Mouse (Mus musculus) forebrain, embryonic 12.5 days (tissue): ENCODE data around the gene Pigt. TPM values are rescaled to one million over a fixed set of nuclear protein-coding genes. Genes with fewer than 3 reads are reported as not detected.

Source experiments
- ATAC-seq: fragments of 200-750 bp; cut with Nextera tagmentation; 2 replicates; pipeline ENCODE4 v1.8.0; 2017; ENCODE audit warnings: moderate TSS enrichment; ENCODE audit not compliant: low FRiP score
- H3K27ac ChIP-seq: fragments of 300-500 bp; sonication (generic); 2 replicates; pipeline ENCODE4 v1.5.1; 2016; ENCODE audit warnings: mild to moderate bottlenecking
- H3K27me3 ChIP-seq: fragments of 300-500 bp; sonication (generic); 2 replicates; pipeline ENCODE4 v1.6.1; 2016; ENCODE audit warnings: mild to moderate bottlenecking
- H3K36me3 ChIP-seq: fragments of 300-500 bp; sonication (generic); replicated peaks from 2 replicates; pipeline ENCODE4 v1.6.1; 2016; ENCODE audit warnings: mild to moderate bottlenecking
- H3K4me1 ChIP-seq: fragments of 300-500 bp; sonication (generic); 2 replicates; pipeline ENCODE4 v1.6.1; 2016
- H3K4me2 ChIP-seq: fragments of 300-500 bp; sonication (generic); 2 replicates; pipeline ENCODE4 v1.6.1; 2016; ENCODE audit warnings: mild to moderate bottlenecking, moderate library complexity
- H3K4me3 ChIP-seq: fragments of 300-500 bp; sonication (generic); replicated peaks from 2 replicates; pipeline ENCODE4 v1.5.1; 2016; ENCODE audit warnings: mild to moderate bottlenecking
- H3K9ac ChIP-seq: fragments of 300-500 bp; sonication (generic); 2 replicates; pipeline ENCODE4 v1.6.1; 2016; ENCODE audit warnings: mild to moderate bottlenecking
- H3K9me3 ChIP-seq: fragments of 300-500 bp; sonication (generic); 2 replicates; pipeline ENCODE4 v1.6.1; 2016
- WGBS: fragments of 180-500 bp; shearing (Covaris S2); methylation state at CpG from one replicate; pipeline ENCODE4 v1.1.7; 2016; 5-methylcytosine and 5-hydroxymethylcytosine counted together
- polyA plus RNA-seq: library from polyadenylated mRNA; unstranded; fragments of >200 nt; fragmentation: Nextera tagmentation; extraction: Ambion mirVana; gene quantifications from 2 replicates; pipeline ENCODE4 v1.2.1, GENCODE M21; 2016

Gene Pigt
- polyA plus RNA-seq, 1 experiment from 2014 or later = 45.2 TPM

DNA sequence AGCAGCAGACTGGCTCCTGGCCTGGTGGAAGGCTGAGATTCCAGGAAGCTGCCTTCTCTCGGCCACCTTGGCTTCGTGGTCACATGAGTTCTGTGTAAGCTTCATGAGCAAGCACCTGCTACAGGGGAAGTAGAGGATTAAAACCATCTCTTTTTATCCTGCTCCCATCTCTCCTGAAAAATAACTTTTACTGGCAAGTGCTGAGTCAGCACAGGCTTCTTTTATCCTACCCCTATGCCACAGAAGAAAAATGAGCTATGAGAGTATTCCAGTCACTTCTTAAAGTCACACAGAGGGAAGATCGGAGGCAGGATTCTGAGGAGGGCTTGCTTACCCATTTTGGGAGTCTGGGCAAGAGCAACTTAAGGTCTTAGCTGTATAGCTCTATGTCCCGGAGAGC, 39.7 kb downstream of the Pigt start:
- 83% methylated on average over 4 of the region's 4 CpGs for WGBS
- Histone ChIP-seq H3K4me2 (no peak overlapping the region), H3K9ac (no peak overlapping the region), H3K9me3 (no peaks in the 10 kb centered on the region), H3K4me3 (no peak overlapping the region), H3K4me1 (no peaks in the 10 kb centered on the region), H3K27ac (no peak overlapping the region), H3K27me3 (no peaks in the 10 kb centered on the region), H3K36me3 (no peaks in the 10 kb centered on the region)
- ATAC-seq = no peak

DNA sequence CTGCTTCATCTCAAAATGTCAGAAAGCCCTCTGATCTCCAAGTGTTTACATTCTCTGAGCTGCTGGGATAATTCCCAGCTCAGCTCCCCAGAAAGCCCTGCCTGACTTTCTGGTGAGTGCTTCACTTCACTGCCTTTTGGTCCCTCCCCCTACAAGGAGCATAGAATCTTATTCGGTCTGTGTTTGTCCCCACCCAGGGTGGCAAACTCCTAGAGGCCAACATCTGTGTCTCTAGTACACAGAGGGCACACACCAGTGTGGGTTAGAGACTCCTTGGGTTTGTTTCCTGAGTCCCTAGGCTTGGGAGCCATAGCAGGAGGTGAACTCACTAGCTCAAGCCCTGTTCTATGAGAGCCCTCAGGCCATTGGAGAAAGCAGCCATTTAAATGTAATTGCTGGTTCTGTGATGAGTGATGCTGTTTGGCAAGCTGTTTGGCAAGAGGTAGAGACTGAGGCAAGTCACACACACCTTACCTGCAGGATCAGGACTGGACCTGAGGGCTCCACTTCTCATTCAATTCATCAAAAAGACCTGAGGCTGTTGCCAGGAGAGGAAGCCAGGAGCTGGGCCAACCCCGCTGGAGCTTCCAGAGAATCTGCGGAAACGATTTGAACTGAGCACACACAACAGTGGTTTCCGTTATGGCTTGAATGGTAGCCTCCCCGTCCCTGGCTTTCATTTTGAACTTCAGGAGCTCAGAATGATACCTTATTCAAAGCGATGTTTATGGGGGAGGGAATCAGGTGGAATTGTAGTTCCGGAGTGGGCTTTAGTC, 43.5 kb downstream of the Pigt start:
- no peak for ATAC-seq
- Histone ChIP-seq H3K9me3 (no peaks in the 10 kb centered on the region), H3K9ac (no peak overlapping the region), H3K4me3 (no peak overlapping the region), H3K4me1 (no peaks in the 10 kb centered on the region), H3K27ac (no peak overlapping the region), H3K36me3 (no peaks in the 10 kb centered on the region), H3K4me2 (no peak overlapping the region), H3K27me3 (no peaks in the 10 kb centered on the region)
- 54% methylated on average over 8 of the region's 8 CpGs for WGBS

DNA sequence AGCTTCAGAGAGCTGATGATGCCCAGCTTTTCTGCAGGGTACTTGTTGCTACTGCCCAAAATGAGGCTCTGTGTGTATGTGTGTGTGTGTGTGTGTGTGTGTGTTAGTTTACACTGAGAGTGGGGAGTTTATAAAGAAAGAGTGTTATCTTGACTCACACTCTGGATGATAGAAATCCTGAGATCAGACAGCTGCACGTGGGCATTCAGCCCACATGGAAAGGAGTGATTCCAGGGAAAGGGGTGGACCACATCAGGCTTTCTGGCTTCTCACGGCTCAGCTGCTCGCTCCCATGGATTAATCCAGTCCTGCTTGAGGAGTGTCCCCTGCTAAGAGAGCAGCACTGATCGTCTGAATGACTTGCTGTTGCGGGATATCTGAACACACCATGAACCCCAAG, 44.8 kb downstream of the Pigt start:
- Histone ChIP-seq H3K9me3 (no peaks in the 10 kb centered on the region), H3K9ac (no peak overlapping the region), H3K4me3 (no peak overlapping the region), H3K36me3 (no peaks in the 10 kb centered on the region), H3K27ac (no peak overlapping the region), H3K4me1 (no peaks in the 10 kb centered on the region), H3K4me2 (no peak overlapping the region), H3K27me3 (no peaks in the 10 kb centered on the region)
- no peak for ATAC-seq
- WGBS = 68% methylated on average over 5 of the region's 5 CpGs

DNA sequence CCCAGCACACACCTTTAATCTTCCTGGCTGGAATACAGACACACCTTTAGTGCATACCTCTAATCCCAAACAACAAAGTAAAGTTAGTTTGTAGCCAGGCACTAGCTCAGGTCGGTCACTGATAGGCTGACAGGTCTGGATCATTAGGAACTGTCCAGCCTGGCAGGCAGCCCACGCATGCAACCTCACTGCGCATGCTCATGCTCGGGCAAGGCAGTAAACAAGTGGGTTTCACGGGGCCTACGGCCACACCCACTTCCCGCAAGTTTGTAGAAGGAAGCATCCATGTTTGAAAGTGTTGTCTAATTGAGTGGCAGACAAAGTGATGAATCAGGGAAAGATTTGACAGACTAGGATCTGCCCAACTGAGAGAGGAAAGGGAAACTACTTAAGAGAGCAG, 45.3 kb downstream of the Pigt start:
- Histone ChIP-seq H3K27ac (no peak overlapping the region), H3K4me1 (no peaks in the 10 kb centered on the region), H3K27me3 (no peaks in the 10 kb centered on the region), H3K36me3 (no peaks in the 10 kb centered on the region), H3K4me3 (no peak overlapping the region), H3K9ac (no peak overlapping the region), H3K9me3 (no peaks in the 10 kb centered on the region), H3K4me2 (no peak overlapping the region)
- 85% methylated on average over 7 of the region's 7 CpGs for WGBS
- no peak for ATAC-seq

DNA sequence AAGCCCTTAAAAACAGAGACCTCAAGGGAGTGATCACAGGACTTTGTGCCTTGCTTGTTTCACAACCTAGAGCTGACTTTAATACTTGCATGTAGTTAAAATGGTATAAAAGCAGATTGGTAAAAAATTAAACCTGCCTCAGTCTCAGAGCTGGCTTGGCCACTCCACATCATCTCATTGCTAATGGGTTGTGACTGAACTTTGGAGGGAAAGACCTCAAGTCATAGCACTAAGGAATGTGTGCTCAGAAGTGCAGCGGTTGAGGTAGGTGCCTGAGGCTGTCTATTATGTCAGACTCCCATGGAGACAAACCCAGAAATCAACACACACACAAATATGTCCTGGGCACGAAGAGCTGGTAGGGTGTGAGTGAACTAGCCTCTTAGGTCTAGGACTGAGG, 46.4 kb downstream of the Pigt start:
- ATAC-seq = no peak
- H3K27me3 ChIP-seq = no peaks in the 10 kb centered on the region
- H3K4me1 ChIP-seq = no peaks in the 10 kb centered on the region
- H3K27ac ChIP-seq = no peak overlapping the region
- H3K9me3 ChIP-seq = no peaks in the 10 kb centered on the region
- WGBS = 78% methylated on average over 2 of the region's 2 CpGs
- no peak overlapping the region for H3K4me2 ChIP-seq
- H3K36me3 ChIP-seq = no peaks in the 10 kb centered on the region
- no peak overlapping the region for H3K4me3 ChIP-seq
- H3K9ac ChIP-seq = no peak overlapping the region

DNA sequence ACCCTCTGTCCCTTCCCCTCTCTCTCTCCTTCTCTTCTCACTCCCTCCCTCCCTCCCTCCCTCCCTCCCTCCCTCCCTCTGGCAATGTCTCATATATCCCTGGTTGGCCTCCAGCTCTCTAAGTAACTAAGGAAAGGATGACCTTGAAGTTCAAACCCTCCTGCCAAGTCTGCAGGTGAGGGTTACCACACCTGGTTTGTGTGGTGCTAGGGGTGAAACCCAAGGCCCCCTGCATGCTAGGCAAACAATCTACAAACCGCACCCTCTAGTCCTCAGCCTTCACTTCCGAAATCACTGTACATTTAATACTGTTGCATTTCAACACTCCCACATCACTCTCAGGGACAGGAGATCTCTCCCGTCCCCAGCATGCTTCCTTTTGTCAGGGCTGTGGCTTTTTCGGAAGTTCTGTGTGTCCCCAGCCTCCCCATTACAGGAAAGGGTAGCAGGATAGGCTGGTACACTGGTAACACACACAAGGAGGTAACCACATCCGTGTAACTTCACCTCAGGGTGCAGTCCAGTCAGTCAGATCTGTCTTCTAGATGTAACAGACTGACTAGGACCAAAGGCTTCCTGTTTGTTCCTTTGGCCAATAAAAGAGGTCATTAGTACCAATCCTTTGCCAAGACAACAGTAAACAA, 47.3 kb downstream of the Pigt start:
- WGBS = 59% methylated on average over 5 of the region's 5 CpGs

DNA sequence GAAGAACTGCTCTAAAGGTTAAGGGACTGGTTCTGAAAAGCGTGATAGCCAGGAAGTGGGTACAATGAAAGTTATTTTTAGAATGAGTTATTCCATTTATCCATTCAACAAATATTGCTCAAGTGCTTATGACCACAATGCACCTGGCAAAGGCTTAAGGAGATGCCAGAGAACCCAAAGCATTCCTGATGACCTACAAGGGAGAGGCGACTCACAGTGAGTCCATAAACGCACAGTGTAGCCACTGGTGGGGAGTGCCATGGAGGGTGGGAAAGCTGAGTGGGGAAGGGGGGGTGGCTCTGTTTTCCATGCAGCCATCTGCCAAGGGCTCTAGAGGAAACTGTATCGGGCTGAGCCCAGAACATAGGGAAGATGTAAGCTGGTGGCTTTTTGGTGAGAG, 52.0 kb downstream of the Pigt start:
- Histone ChIP-seq H3K9me3 (no peaks in the 10 kb centered on the region), H3K27me3 (peaks cover 4% of the 10 kb centered on the region; the same call in 1 of the 2 replicates), H3K4me2 (no peak overlapping the region), H3K9ac (no peak overlapping the region), H3K36me3 (no peaks in the 10 kb centered on the region), H3K27ac (no peak overlapping the region), H3K4me3 (no peak overlapping the region), H3K4me1 (peaks cover 13% of the 10 kb centered on the region)
- 49% methylated on average over 4 of the region's 4 CpGs for WGBS
- no peak for ATAC-seq

More for the DNA sequence above, 47.3 kb downstream of the Pigt start:
- H3K4me2 ChIP-seq = no peak overlapping the region
- H3K4me3 ChIP-seq = no peak overlapping the region
- no peak for ATAC-seq
- H3K36me3 ChIP-seq = no peaks in the 10 kb centered on the region
- no peak overlapping the region for H3K27ac ChIP-seq
- H3K9me3 ChIP-seq = no peaks in the 10 kb centered on the region
- H3K27me3 ChIP-seq = no peaks in the 10 kb centered on the region
- H3K9ac ChIP-seq = no peak overlapping the region
- H3K4me1 ChIP-seq = 0 out of 2 replicates have a peak, but pooled peaks cover 2% of the 10 kb centered on the region

DNA sequence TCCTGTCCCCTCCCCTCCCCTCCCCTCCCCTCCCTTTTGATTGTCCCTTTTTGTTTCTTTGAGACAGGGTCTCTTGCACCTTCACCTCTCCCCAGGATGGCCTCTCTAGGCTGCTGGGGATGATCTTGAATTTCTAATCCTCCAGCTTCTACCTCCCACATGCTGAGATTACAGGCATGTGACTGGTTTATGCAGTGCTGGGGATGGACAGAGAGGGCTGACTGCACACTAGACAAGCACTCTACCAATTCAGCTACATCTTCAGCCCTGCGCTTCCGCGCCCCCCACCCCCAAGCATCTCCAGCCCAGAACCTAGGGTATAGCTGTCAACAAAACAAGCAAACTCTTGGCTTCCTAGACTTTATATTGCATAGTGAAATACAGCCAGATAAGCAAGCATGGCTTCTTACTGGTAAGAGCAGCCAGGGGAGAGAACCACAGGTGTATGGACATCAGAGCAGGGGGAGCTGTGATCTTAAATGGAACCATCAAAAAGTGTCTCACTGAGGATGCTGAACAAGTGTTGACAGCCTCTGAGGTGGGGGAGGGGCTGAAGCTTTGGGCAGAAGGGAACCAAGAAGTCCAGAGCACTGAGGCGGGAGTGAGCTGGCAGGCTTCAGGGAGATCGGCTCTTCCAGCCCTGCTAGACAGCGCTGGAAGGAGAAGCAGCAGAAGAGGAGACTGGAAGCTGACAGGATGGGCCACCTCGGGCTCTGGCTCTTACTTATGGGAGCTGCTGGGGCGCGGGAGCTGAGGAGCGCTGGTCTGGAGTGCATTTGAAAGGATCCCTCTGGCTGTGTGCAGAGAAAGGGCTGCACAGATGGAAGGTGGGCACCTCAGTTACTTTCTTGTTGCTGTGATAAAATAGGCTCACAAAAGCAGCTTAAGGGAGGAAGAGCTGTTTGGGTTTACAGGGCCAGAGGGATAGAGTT, 52.9 kb downstream of the Pigt start:
- WGBS = 21% methylated on average over 10 of the region's 10 CpGs
- peak overlapping the region; percentile 21; the same call in 1 of the 2 replicates for H3K4me2 ChIP-seq
- no peaks in the 10 kb centered on the region for H3K36me3 ChIP-seq
- no peaks in the 10 kb centered on the region for H3K9me3 ChIP-seq
- no peak overlapping the region for H3K27ac ChIP-seq
- H3K4me1 ChIP-seq = peaks cover 13% of the 10 kb centered on the region
- H3K4me3 ChIP-seq = no peak overlapping the region
- no peak overlapping the region for H3K9ac ChIP-seq
- no peak for ATAC-seq
- H3K27me3 ChIP-seq = peaks cover 4% of the 10 kb centered on the region; the same call in 1 of the 2 replicates

DNA sequence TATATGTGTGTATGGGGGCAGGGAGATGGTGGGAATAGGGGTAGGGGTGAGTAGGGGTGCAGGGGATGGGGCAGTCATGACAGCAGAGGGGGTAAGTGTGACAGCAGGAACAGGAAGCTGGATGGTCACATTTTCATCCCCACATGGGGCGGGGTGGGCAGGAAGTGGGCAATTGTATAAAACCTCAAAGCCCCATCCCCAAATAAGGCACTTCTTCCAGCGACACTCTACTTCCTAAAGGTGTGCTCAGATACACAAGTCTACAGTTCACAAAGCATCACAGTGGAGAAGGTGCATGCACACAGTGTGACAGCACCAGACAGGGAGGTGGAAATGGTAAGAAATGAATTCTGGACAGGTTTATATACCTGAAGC, 53.6 kb downstream of the Pigt start:
- no peaks in the 10 kb centered on the region for H3K9me3 ChIP-seq
- WGBS = 78% methylated on average over 2 of the region's 2 CpGs
- peaks cover 4% of the 10 kb centered on the region for H3K27me3 ChIP-seq
- no peak overlapping the region for H3K4me3 ChIP-seq
- H3K4me1 ChIP-seq = peaks cover 13% of the 10 kb centered on the region
- ATAC-seq = no peak
- no peak overlapping the region for H3K9ac ChIP-seq
- H3K36me3 ChIP-seq = no peaks in the 10 kb centered on the region
- H3K4me2 ChIP-seq = no peak overlapping the region
- no peak overlapping the region for H3K27ac ChIP-seq

DNA sequence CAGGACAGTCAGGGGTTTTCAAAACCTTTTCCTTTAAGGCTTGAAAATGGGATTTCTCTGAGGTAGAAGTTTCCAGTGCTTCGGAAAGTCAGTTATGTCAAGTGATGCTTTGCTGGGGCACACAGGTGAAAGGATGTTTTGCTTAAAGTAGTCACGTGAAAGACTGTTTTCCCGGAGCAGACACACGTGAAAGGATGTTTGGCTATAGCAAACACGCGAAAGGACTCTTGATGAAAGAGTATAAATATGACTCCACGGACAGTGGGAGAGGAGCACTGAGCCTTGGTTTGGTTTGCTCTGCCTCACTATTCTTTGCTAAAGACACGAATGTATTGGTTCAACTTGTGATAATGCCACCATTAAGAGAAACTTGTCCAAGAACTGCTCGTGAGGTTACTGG, 54.2 kb downstream of the Pigt start:
- ATAC-seq = no peak
- Histone ChIP-seq H3K27ac (no peak overlapping the region), H3K9me3 (no peaks in the 10 kb centered on the region), H3K27me3 (peaks cover 4% of the 10 kb centered on the region), H3K36me3 (no peaks in the 10 kb centered on the region), H3K4me1 (peaks cover 13% of the 10 kb centered on the region), H3K4me2 (no peak overlapping the region), H3K4me3 (no peak overlapping the region), H3K9ac (no peak overlapping the region)
- 90% methylated on average over 9 of the region's 9 CpGs for WGBS
